Mouse (Mus musculus) stomach, postnatal 0 days (tissue): ENCODE measurements around the gene Ptbp1. TPM values are rescaled to one million over a fixed set of nuclear protein-coding genes. Genes with fewer than 3 reads are reported as not detected.

Source experiments
- ATAC-seq: fragments of 200-750 bp; cut with Nextera tagmentation; 2 replicates; pipeline ENCODE4 v1.8.0; 2017; ENCODE audit not compliant: low FRiP score, low TSS enrichment
- DNase-seq: peaks from one replicate; pipeline ENCODE4 v3.0.0-alpha.2; 2016; ENCODE audit warnings: low spot score
- H3K27ac ChIP-seq: fragments of 300-500 bp; sonication (generic); replicated peaks from 2 replicates; pipeline ENCODE4 v1.5.1; 2014; ENCODE audit warnings: mild to moderate bottlenecking, control low read depth
- H3K27me3 ChIP-seq: fragments of 300-500 bp; sonication (generic); 2 replicates; pipeline ENCODE4 v1.6.1; 2014; ENCODE audit warnings: low read length; ENCODE audit not compliant: control insufficient read depth, insufficient read depth
- H3K36me3 ChIP-seq: fragments of 300-500 bp; sonication (generic); 2 replicates; pipeline ENCODE4 v1.6.1; 2014; ENCODE audit warnings: low read length, mixed read lengths; ENCODE audit not compliant: control insufficient read depth, insufficient read depth
- H3K4me1 ChIP-seq: fragments of 300-500 bp; sonication (generic); replicated peaks from 2 replicates; pipeline ENCODE4 v1.6.1; 2014; ENCODE audit warnings: antibody characterized with exemption; ENCODE audit not compliant: control insufficient read depth, insufficient read depth
- H3K4me2 ChIP-seq: fragments of 300-500 bp; sonication (generic); replicated peaks from 2 replicates; pipeline ENCODE4 v1.6.1; 2014; ENCODE audit warnings: low read depth, mild to moderate bottlenecking, control low read depth, moderate library complexity
- H3K4me3 ChIP-seq: fragments of 300-500 bp; sonication (generic); 2 replicates; pipeline ENCODE4 v1.5.1; 2014; ENCODE audit warnings: low read depth, low read length, control low read depth
- H3K9ac ChIP-seq: fragments of 300-500 bp; sonication (generic); 2 replicates; pipeline ENCODE4 v1.6.1; 2014; ENCODE audit warnings: mild to moderate bottlenecking, low read length, control low read depth, mixed read lengths
- H3K9me3 ChIP-seq: fragments of 300-500 bp; sonication (generic); 2 replicates; pipeline ENCODE4 v1.6.1; 2016; ENCODE audit warnings: low read length; ENCODE audit not compliant: control insufficient read depth
- CTCF ChIP-seq: IDR thresholded peaks from 2 replicates; pipeline ENCODE4 v1.5.1; 2016; ENCODE audit warnings: antibody characterized with exemption, low read depth, mild to moderate bottlenecking, moderate library complexity
- EP300 ChIP-seq: optimal IDR thresholded peaks from 2 replicates; pipeline ENCODE3; 2016; ENCODE audit warnings: antibody characterized with exemption
- WGBS: fragments of 180-500 bp; shearing (Covaris S2); extraction: QIAGEN DNeasy Blood & Tissue Kit; methylation state at CpG from one replicate; pipeline ENCODE4 v1.1.7; 2014; 5-methylcytosine and 5-hydroxymethylcytosine counted together
- polyA plus RNA-seq: library from polyadenylated mRNA; unstranded; fragments of >200 nt; fragmentation: Nextera tagmentation; extraction: Ambion mirVana; gene quantifications from 2 replicates; pipeline ENCODE4 v1.2.1, GENCODE M21; 2015

Gene Ptbp1
- 99.3 and 103 TPM in 2 replicates for polyA plus RNA-seq

DNA sequence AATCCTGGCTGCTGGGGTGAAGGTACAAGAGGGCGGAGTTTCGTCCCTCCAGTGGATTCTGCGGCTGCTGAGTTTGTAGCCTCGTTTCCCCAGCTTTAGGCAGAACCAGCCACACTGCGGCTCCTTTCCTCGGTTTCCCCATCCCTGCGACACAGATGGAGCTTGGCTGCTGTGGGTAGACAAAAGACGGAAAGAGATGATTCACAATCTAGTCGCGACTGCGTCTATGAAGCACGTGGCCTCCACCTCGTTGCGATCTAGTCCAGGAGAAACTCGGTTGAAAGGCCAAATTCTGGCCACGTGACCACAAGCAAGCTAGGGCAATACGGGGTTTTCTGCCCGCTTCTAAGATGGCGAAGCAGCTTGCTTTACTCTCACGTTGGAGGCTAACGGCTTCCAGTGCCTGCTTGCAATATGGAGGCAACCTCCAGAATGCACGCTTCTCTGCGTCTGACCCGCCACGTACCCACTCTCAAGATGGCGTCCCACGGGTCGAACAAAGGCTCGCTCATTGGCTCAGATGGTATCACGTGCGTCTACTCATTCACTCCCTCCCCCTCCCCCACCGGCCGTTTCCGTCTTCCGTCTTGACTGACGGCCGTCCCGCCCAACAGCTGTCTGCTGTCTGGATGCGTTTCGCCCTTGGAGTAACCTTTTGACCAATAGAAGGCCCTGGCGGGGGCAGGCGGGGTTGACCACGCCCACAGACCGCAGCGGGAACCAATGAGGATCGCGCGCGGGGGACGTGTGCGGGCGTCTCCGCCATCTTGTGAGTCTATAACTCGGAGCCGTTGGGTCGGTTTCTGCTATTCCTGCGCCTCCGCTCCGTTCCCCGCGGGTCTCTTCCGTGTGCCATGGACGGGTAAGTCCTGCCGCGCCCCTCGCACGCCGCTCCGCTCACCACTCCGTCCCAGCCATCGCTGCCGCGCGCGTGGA lies at the start of gene Ptbp1:
Gene Ptbp1 (plus strand): TSS at position 568 of the 936 bp plus-strand sequence.
- peak; percentile 100 for DNase-seq
- no peak for TF ChIP-seq CTCF
- no peak for TF ChIP-seq EP300
- Histone ChIP-seq H3K4me2 (peak within 1 kb of the TSS; percentile 92), H3K36me3 (peaks cover 5% of the 10 kb centered on the region), H3K4me3 (peak within 1 kb of the TSS; percentile 94), H3K27me3 (no peaks in the 10 kb centered on the region), H3K9ac (peak within 1 kb of the TSS; percentile 99), H3K4me1 (peaks cover 32% of the 10 kb centered on the region), H3K27ac (peak within 1 kb of the TSS; percentile 100), H3K9me3 (no peaks in the 10 kb centered on the region)
- peak; percentile 90 for ATAC-seq
- WGBS, result under 1% methylated on average over 75 of the region's 75 CpGs

DNA sequence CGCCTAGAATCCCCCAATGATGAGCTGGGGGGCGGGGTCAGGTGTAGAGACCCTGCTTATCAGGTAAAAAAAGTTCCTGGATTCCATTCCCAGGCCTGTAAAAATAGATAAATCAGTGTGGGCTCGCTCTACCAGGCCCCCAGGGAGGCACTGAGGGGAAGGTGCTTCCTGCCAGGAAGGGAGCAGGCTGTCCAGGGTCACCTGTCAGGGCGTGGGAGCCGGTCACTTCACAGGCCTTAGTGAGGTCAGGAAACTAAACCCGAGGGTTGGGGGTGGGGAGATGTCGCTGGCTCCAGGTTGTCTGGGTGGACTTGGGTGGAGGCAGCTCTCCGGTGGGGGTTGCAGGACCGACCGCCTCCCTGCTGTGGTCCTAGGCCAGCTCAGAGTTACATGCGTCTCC lies 48.6 kb upstream of the Ptbp1 start:
- Histone ChIP-seq H3K4me3 (no peak overlapping the region), H3K27ac (no peak overlapping the region), H3K9me3 (no peaks in the 10 kb centered on the region), H3K9ac (no peak overlapping the region), H3K27me3 (no peaks in the 10 kb centered on the region), H3K4me2 (no peak overlapping the region), H3K36me3 (0 out of 2 replicates have a peak, but pooled peaks cover 3% of the 10 kb centered on the region), H3K4me1 (no peaks in the 10 kb centered on the region)
- 62% methylated on average over 11 of the region's 11 CpGs for WGBS
- no peak for DNase-seq
- TF ChIP-seq EP300, result no peak
- TF ChIP-seq CTCF, result no peak
- peak; percentile 6; the same call in 1 of the 2 replicates for ATAC-seq

DNA sequence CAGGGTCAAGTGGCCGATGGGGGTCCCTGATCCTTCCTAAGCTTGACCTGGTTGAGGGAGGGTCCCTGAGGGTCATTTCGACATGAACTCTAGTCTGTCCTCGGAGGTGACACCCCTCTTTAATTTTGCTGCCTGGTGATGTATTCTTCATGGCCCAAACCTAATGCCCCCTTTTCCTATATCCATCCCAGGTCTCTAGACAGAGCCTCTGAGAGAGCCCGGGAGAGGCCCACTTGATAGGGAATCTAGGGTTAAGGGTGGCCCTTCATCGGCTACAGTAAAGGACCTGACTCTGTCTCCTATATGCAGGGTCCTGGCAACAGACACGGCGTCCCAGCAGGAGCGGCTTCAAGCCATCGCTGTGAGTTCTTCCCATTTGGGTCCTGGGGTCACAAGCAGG lies 47.9 kb upstream of the Ptbp1 start:
- no peak for ATAC-seq
- no peaks in the 10 kb centered on the region for H3K27me3 ChIP-seq
- no peaks in the 10 kb centered on the region for H3K9me3 ChIP-seq
- 0 out of 2 replicates have a peak, but pooled peaks cover 3% of the 10 kb centered on the region for H3K36me3 ChIP-seq
- no peak for DNase-seq
- H3K4me1 ChIP-seq, result no peaks in the 10 kb centered on the region
- TF ChIP-seq CTCF (no peak), EP300 (no peak)
- no peak overlapping the region for H3K4me2 ChIP-seq
- no peak overlapping the region for H3K4me3 ChIP-seq
- WGBS, result 85% methylated on average over 9 of the region's 9 CpGs
- H3K9ac ChIP-seq, result no peak overlapping the region
- no peak overlapping the region for H3K27ac ChIP-seq

DNA sequence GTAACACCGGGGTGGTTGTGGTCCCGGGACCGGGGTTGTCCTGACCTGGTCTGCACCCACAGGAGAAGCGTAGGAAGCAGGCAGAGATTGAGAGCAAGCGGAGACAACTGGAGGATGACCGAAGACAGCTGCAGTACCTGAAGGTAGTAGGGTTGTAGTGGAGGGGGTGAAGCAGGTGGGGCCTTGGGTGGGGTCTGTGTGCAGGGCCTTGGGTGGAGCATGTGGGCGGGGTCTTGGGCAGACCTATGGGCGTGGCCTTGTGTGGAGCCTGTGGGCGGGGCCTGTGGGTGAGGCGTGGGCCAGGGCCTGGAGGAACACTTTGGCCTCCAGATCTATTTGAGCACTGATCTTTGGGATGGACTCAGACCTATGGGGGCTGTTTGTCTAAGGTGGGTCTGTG lies 47.3 kb upstream of the Ptbp1 start:
- ATAC-seq, result no peak
- Histone ChIP-seq H3K27me3 (no peaks in the 10 kb centered on the region), H3K4me3 (no peak overlapping the region), H3K9ac (no peak overlapping the region), H3K36me3 (0 out of 2 replicates have a peak, but pooled peaks cover 3% of the 10 kb centered on the region), H3K9me3 (no peaks in the 10 kb centered on the region), H3K4me2 (no peak overlapping the region; the same call in 1 of the 2 replicates), H3K27ac (no peak overlapping the region), H3K4me1 (no peaks in the 10 kb centered on the region)
- TF ChIP-seq CTCF (no peak), EP300 (no peak)
- 79% methylated on average over 10 of the region's 10 CpGs for WGBS
- DNase-seq, result peak; percentile 68

DNA sequence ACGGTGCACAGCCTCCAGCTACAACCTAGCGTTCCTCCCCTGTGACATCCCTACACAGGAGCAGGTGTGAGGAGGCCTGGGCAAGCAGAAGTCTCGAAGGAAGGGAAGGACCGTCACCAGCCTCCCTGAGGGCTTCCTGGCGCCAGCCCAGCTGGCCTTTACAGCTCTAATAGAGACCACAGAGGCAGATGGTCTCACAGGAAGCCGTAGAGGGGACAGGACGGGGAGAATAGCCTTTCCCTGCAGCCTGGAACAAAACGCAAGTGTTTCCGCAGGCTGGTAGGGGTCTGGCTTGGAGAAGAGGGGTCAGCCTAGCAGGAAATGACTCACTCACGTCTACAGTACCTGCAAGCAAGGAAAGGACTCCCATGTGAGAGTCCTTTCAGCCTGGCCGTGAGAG lies 46.4 kb upstream of the Ptbp1 start:
- Histone ChIP-seq H3K4me3 (no peak overlapping the region), H3K27ac (no peak overlapping the region), H3K9me3 (no peaks in the 10 kb centered on the region), H3K27me3 (no peaks in the 10 kb centered on the region), H3K4me1 (no peaks in the 10 kb centered on the region), H3K9ac (no peak overlapping the region), H3K36me3 (0 out of 2 replicates have a peak, but pooled peaks cover 3% of the 10 kb centered on the region), H3K4me2 (no peak overlapping the region)
- no peak for TF ChIP-seq CTCF
- ATAC-seq (no peak), DNase-seq (no peak)
- 66% methylated on average over 11 of the region's 11 CpGs for WGBS

DNA sequence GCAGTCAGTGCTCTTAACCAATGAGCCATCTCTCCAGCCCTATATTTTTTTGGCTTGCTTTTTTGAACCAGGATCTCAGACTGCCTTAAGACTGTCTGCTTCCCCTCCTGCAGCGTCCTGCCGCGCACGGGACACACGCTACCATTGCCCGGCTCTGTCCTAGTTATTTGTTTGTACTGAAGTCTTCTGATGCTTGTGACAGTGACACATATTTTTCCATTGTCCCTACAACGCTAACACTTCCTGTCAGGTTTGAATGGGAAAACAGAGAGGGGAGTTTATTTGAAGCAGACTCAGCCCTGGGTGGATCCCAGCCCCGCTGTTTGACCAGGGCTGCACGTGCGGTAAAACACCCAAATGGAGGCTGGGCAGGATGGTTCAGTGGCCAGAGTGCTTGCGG lies 45.5 kb upstream of the Ptbp1 start:
- Histone ChIP-seq H3K27me3 (no peaks in the 10 kb centered on the region), H3K4me3 (no peak overlapping the region), H3K36me3 (0 out of 2 replicates have a peak, but pooled peaks cover 3% of the 10 kb centered on the region), H3K4me1 (no peaks in the 10 kb centered on the region), H3K9ac (no peak overlapping the region), H3K4me2 (no peak overlapping the region), H3K27ac (no peak overlapping the region), H3K9me3 (no peaks in the 10 kb centered on the region)
- WGBS, result 86% methylated on average over 11 of the region's 11 CpGs
- ATAC-seq, result no peak
- no peak for DNase-seq
- no peak for TF ChIP-seq EP300
